Mouse (Mus musculus) midbrain, embryonic 13.5 days (tissue): ENCODE results near the gene Paqr4. TPM values are rescaled to one million over a fixed set of nuclear protein-coding genes. Genes with fewer than 3 reads are reported as not detected.
A peak's percentile ranks its signal among the peaks of the same experiment; 100 is the strongest.

ENCODE experiments used
- ATAC-seq: fragments of 200-750 bp; cut with Nextera tagmentation; 2 replicates; pipeline ENCODE4 v1.8.0; 2017; ENCODE audit warnings: mild to moderate bottlenecking, moderate TSS enrichment, moderate library complexity
- H3K27ac ChIP-seq: fragments of 300-500 bp; sonication (generic); 2 replicates; pipeline ENCODE4 v1.5.1; 2015; ENCODE audit warnings: inconsistent platforms, mild to moderate bottlenecking, moderate library complexity
- H3K27me3 ChIP-seq: fragments of 300-500 bp; sonication (generic); 2 replicates; pipeline ENCODE4 v1.6.1; 2015; ENCODE audit warnings: mild to moderate bottlenecking, inconsistent platforms
- H3K36me3 ChIP-seq: fragments of 300-500 bp; sonication (generic); 2 replicates; pipeline ENCODE4 v1.6.1; 2015; ENCODE audit warnings: mild to moderate bottlenecking, inconsistent platforms
- H3K4me1 ChIP-seq: fragments of 300-500 bp; sonication (generic); replicated peaks from 2 replicates; pipeline ENCODE4 v1.6.1; 2015; ENCODE audit warnings: inconsistent platforms
- H3K4me2 ChIP-seq: fragments of 300-500 bp; sonication (generic); replicated peaks from 2 replicates; pipeline ENCODE4 v1.6.1; 2015; ENCODE audit warnings: moderate library complexity, mild to moderate bottlenecking, inconsistent platforms
- H3K4me3 ChIP-seq: fragments of 300-500 bp; sonication (generic); replicated peaks from 2 replicates; pipeline ENCODE4 v1.5.1; 2015; ENCODE audit warnings: mild to moderate bottlenecking, inconsistent platforms
- H3K9ac ChIP-seq: fragments of 300-500 bp; sonication (generic); replicated peaks from 2 replicates; pipeline ENCODE4 v1.6.1; 2015; ENCODE audit warnings: mild to moderate bottlenecking, inconsistent platforms
- H3K9me3 ChIP-seq: fragments of 300-500 bp; sonication (generic); 2 replicates; pipeline ENCODE4 v1.6.1; 2016; ENCODE audit warnings: mild to moderate bottlenecking, inconsistent platforms
- WGBS: fragments of 180-500 bp; shearing (Covaris S2); methylation state at CpG from one replicate; pipeline ENCODE4 v1.1.7; 2015; 5-methylcytosine and 5-hydroxymethylcytosine counted together
- polyA plus RNA-seq: library from polyadenylated mRNA; unstranded; fragments of >200 nt; fragmentation: Nextera tagmentation; extraction: Ambion mirVana; gene quantifications from 2 replicates; pipeline ENCODE4 v1.2.1, GENCODE M21; 2015

The Paqr4 gene
- polyA plus RNA-seq, 1 experiment from 2014 or later = 56.8 TPM

GRCm38 (mm10) chr17:23739202-23740135, 1.2 kb downstream of the Paqr4 start:
- Histone ChIP-seq H3K4me1 (peaks cover 36% of the 10 kb centered on the region), H3K27ac (peak overlapping the region; percentile 88), H3K9ac (peak overlapping the region; percentile 80), H3K4me3 (peak overlapping the region; percentile 80), H3K27me3 (peaks cover 40% of the 10 kb centered on the region), H3K4me2 (peak overlapping the region; percentile 73), H3K36me3 (peaks cover 32% of the 10 kb centered on the region), H3K9me3 (no peaks in the 10 kb centered on the region)
- ATAC-seq = peak; percentile 55
- under 1% methylated on average over 47 of the region's 48 CpGs for WGBS

GRCm38 (mm10) chr17:23738836-23739201, 1.8 kb downstream of the Paqr4 start:
- Histone ChIP-seq H3K9me3 (no peaks in the 10 kb centered on the region), H3K27me3 (peaks cover 34% of the 10 kb centered on the region), H3K36me3 (peaks cover 38% of the 10 kb centered on the region), H3K27ac (peak overlapping the region; percentile 88), H3K9ac (peak overlapping the region; percentile 80), H3K4me2 (peak overlapping the region; percentile 73), H3K4me1 (peaks cover 36% of the 10 kb centered on the region), H3K4me3 (peak overlapping the region; percentile 80)
- ATAC-seq = no peak
- 21% methylated on average over 2 of the region's 2 CpGs for WGBS

GRCm38 (mm10) chr17:23737493-23738445, 2.9 kb downstream of the Paqr4 start:
- Histone ChIP-seq H3K36me3 (peaks cover 38% of the 10 kb centered on the region), H3K9ac (peak overlapping the region; percentile 80), H3K4me2 (peak overlapping the region; percentile 73), H3K4me1 (peaks cover 36% of the 10 kb centered on the region), H3K27me3 (peaks cover 23% of the 10 kb centered on the region), H3K27ac (no peak overlapping the region), H3K4me3 (peak overlapping the region; percentile 80), H3K9me3 (no peaks in the 10 kb centered on the region)
- ATAC-seq = no peak
- 62% methylated on average over 15 of the region's 15 CpGs for WGBS

GRCm38 (mm10) chr17:23734341-23734740, 6.3 kb downstream of the Paqr4 start:
- 89% methylated on average over 1 of the region's 1 CpGs for WGBS
- H3K27ac ChIP-seq = no peak overlapping the region
- no peaks in the 10 kb centered on the region for H3K27me3 ChIP-seq
- H3K4me3 ChIP-seq = no peak overlapping the region
- H3K9me3 ChIP-seq = no peaks in the 10 kb centered on the region
- ATAC-seq = no peak
- H3K9ac ChIP-seq = no peak overlapping the region
- peaks cover 21% of the 10 kb centered on the region for H3K4me1 ChIP-seq
- peaks cover 38% of the 10 kb centered on the region for H3K36me3 ChIP-seq
- no peak overlapping the region for H3K4me2 ChIP-seq

GRCm38 (mm10) chr17:23730441-23730840, 10.2 kb downstream of the Paqr4 start:
- Histone ChIP-seq H3K9me3 (no peaks in the 10 kb centered on the region), H3K4me1 (peaks cover 13% of the 10 kb centered on the region), H3K27ac (no peak overlapping the region), H3K36me3 (peaks cover 14% of the 10 kb centered on the region), H3K4me2 (no peak overlapping the region), H3K9ac (no peak overlapping the region), H3K27me3 (no peaks in the 10 kb centered on the region), H3K4me3 (no peak overlapping the region)
- 64% methylated on average over 1 of the region's 1 CpGs for WGBS
- no peak for ATAC-seq

GRCm38 (mm10) chr17:23726758-23727142, 13.9 kb downstream of the Paqr4 start:
- H3K9ac ChIP-seq = peak overlapping the region; percentile 75
- H3K4me1 ChIP-seq = peaks cover 13% of the 10 kb centered on the region
- no peaks in the 10 kb centered on the region for H3K27me3 ChIP-seq
- under 1% methylated on average over 17 of the region's 20 CpGs for WGBS
- H3K4me2 ChIP-seq = peak overlapping the region; percentile 89
- H3K36me3 ChIP-seq = no peaks in the 10 kb centered on the region
- peak overlapping the region; percentile 40; the same call in 1 of the 2 replicates for H3K27ac ChIP-seq
- H3K9me3 ChIP-seq = no peaks in the 10 kb centered on the region
- peak; percentile 85 for ATAC-seq
- peak overlapping the region; percentile 79 for H3K4me3 ChIP-seq

- peak within 1 kb of the TSS; percentile 75 for H3K9ac ChIP-seq
- peak within 1 kb of the TSS; percentile 89 for H3K4me2 ChIP-seq
- WGBS = under 1% methylated on average over 60 of the region's 73 CpGs
- no peaks in the 10 kb centered on the region for H3K9me3 ChIP-seq
- peaks cover 13% of the 10 kb centered on the region for H3K4me1 ChIP-seq
- H3K4me3 ChIP-seq = peak within 1 kb of the TSS; percentile 79
- no peaks in the 10 kb centered on the region for H3K27me3 ChIP-seq
- ATAC-seq = peak; percentile 90
- H3K27ac ChIP-seq = peak within 1 kb of the TSS; percentile 46; the same call in 1 of the 2 replicates
- H3K36me3 ChIP-seq = no peaks in the 10 kb centered on the region
Observed at GRCm38 (mm10) chr17:23725999-23726757, 14.5 kb downstream of the Paqr4 start, which contains the start of gene Pkmyt1. Gene Pkmyt1, plus strand, starts transcription at chr17:23726336.

- no peak for ATAC-seq
- H3K27me3 ChIP-seq = no peaks in the 10 kb centered on the region
- no peak overlapping the region for H3K27ac ChIP-seq
- peaks cover 13% of the 10 kb centered on the region for H3K4me1 ChIP-seq
- peak overlapping the region; percentile 89 for H3K4me2 ChIP-seq
- H3K4me3 ChIP-seq = peak overlapping the region; percentile 79
- no peaks in the 10 kb centered on the region for H3K36me3 ChIP-seq
- 66% methylated on average over 4 of the region's 4 CpGs for WGBS
- H3K9ac ChIP-seq = peak overlapping the region; percentile 75
- H3K9me3 ChIP-seq = no peaks in the 10 kb centered on the region
Observed at GRCm38 (mm10) chr17:23725477-23725876, 15.2 kb downstream of the Paqr4 start.

GRCm38 (mm10) chr17:23722376-23723125, 18.1 kb downstream of the Paqr4 start, which contains the start of gene 1520401A03Rik:
Gene 1520401A03Rik, minus strand, starts transcription at chr17:23722783.
- Histone ChIP-seq H3K27ac (no peak within 1 kb of the TSS), H3K9me3 (no peaks in the 10 kb centered on the region), H3K4me1 (peaks cover 13% of the 10 kb centered on the region), H3K9ac (no peak within 1 kb of the TSS), H3K36me3 (no peaks in the 10 kb centered on the region), H3K4me3 (no peak within 1 kb of the TSS), H3K4me2 (no peak within 1 kb of the TSS), H3K27me3 (no peaks in the 10 kb centered on the region)
- WGBS = 76% methylated on average over 7 of the region's 7 CpGs
- ATAC-seq = no peak

- H3K4me3 ChIP-seq = no peak overlapping the region
- no peak overlapping the region for H3K4me2 ChIP-seq
- no peaks in the 10 kb centered on the region for H3K36me3 ChIP-seq
- H3K9me3 ChIP-seq = no peaks in the 10 kb centered on the region
- no peak for ATAC-seq
- 92% methylated on average over 2 of the region's 2 CpGs for WGBS
- H3K9ac ChIP-seq = no peak overlapping the region
- H3K27ac ChIP-seq = no peak overlapping the region
- H3K27me3 ChIP-seq = no peaks in the 10 kb centered on the region
- H3K4me1 ChIP-seq = peaks cover 9% of the 10 kb centered on the region
Observed at GRCm38 (mm10) chr17:23721886-23722285, 18.8 kb downstream of the Paqr4 start.

GRCm38 (mm10) chr17:23719455-23719854, 21.2 kb downstream of the Paqr4 start:
- no peaks in the 10 kb centered on the region for H3K36me3 ChIP-seq
- 14% methylated on average over 1 of the region's 1 CpGs for WGBS
- no peak overlapping the region for H3K9ac ChIP-seq
- H3K27me3 ChIP-seq = no peaks in the 10 kb centered on the region
- no peak overlapping the region for H3K27ac ChIP-seq
- H3K4me1 ChIP-seq = no peaks in the 10 kb centered on the region
- H3K9me3 ChIP-seq = no peaks in the 10 kb centered on the region
- no peak overlapping the region for H3K4me2 ChIP-seq
- no peak for ATAC-seq
- no peak overlapping the region for H3K4me3 ChIP-seq
